Mouse (Mus musculus) stomach, embryonic 14.5 days (tissue): ENCODE measurements around the gene Lgals7. TPM values are rescaled to one million over a fixed set of nuclear protein-coding genes. Genes with fewer than 3 reads are reported as not detected.

Source experiments
- ATAC-seq: fragments of 200-750 bp; cut with Nextera tagmentation; 2 replicates; pipeline ENCODE4 v1.8.0; 2017; ENCODE audit warnings: low read depth, moderate TSS enrichment; ENCODE audit not compliant: insufficient number of reproducible peaks, insufficient read depth, low FRiP score
- H3K27ac ChIP-seq: fragments of 300-500 bp; sonication (generic); 2 replicates; pipeline ENCODE4 v1.5.1; 2014; ENCODE audit warnings: mild to moderate bottlenecking, low read length, moderate library complexity, mixed read lengths
- H3K27me3 ChIP-seq: fragments of 300-500 bp; sonication (generic); 2 replicates; pipeline ENCODE4 v1.6.1; 2014; ENCODE audit warnings: low read length, control low read depth, mixed read lengths; ENCODE audit not compliant: control insufficient read depth, insufficient read depth
- H3K36me3 ChIP-seq: fragments of 300-500 bp; sonication (generic); 2 replicates; pipeline ENCODE4 v1.6.1; 2014; ENCODE audit warnings: mild to moderate bottlenecking, control low read depth, low read length, moderate library complexity, mixed read lengths; ENCODE audit not compliant: control insufficient read depth, insufficient read depth
- H3K4me1 ChIP-seq: fragments of 300-500 bp; sonication (generic); 2 replicates; pipeline ENCODE4 v1.6.1; 2014; ENCODE audit warnings: low read length, control low read depth, mixed read lengths; ENCODE audit not compliant: control insufficient read depth, insufficient read depth
- H3K4me2 ChIP-seq: fragments of 300-500 bp; sonication (generic); replicated peaks from 2 replicates; pipeline ENCODE4 v1.6.1; 2014; ENCODE audit warnings: low read depth, low read length, control low read depth
- H3K4me3 ChIP-seq: fragments of 300-500 bp; sonication (generic); 2 replicates; pipeline ENCODE4 v1.5.1; 2014; ENCODE audit warnings: low read depth, low read length, control low read depth
- H3K9ac ChIP-seq: fragments of 300-500 bp; sonication (generic); replicated peaks from 2 replicates; pipeline ENCODE4 v1.6.1; 2014; ENCODE audit warnings: low read depth, mild to moderate bottlenecking, control low read depth, low read length, moderate library complexity, mixed read lengths
- H3K9me3 ChIP-seq: fragments of 300-500 bp; sonication (generic); 2 replicates; pipeline ENCODE4 v1.6.1; 2016; ENCODE audit warnings: low read depth, low read length, control low read depth; ENCODE audit not compliant: control insufficient read depth
- WGBS: fragments of 180-500 bp; shearing (Covaris S2); extraction: QIAGEN DNeasy Blood & Tissue Kit; methylation state at CpG from one replicate; pipeline ENCODE4 v1.1.7; 2014; 5-methylcytosine and 5-hydroxymethylcytosine counted together
- polyA plus RNA-seq: library from polyadenylated mRNA; unstranded; fragments of >200 nt; fragmentation: Nextera tagmentation; extraction: Ambion mirVana; gene quantifications from 2 replicates; pipeline ENCODE4 v1.2.1, GENCODE M21; 2014

Gene Lgals7
- polyA plus RNA-seq, 1 experiment from 2014 or later, result 1.5 TPM

DNA sequence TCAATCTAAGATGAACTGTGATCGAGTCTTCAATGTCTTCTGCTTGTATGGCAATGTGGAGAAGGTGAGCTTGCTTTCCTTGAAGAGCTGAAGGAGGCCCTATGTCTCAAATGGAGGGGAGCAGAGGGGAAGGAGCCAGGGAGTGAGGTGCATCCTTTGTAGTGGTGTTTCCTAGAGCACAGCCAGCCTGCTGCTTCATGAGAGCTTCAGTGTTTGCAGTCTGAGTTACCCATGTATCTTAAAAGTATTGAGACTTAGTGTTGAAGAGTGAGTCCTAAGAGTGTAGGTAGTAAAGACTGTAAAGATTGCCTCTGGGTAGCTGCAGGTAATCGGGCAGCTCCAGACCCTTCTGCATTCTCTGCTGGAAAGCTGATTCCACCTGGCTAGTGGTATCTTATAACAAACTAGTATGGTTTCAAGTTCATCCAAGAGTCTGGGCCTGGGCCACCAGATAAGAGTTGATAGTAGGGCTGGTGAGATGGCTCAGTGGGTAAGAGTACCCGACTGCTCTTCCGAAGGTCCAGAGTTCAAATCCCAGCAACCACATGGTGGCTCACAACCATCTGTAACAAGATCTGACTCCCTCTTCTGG is 44.7 kb upstream of the Lgals7 start:
- H3K4me2 ChIP-seq, result no peak overlapping the region
- ATAC-seq, result no peak
- no peak overlapping the region for H3K27ac ChIP-seq
- H3K9ac ChIP-seq, result no peak overlapping the region
- H3K27me3 ChIP-seq, result no peaks in the 10 kb centered on the region
- H3K36me3 ChIP-seq, result peaks cover 84% of the 10 kb centered on the region
- peaks cover 23% of the 10 kb centered on the region for H3K4me1 ChIP-seq
- 84% methylated on average over 4 of the region's 4 CpGs for WGBS
- no peaks in the 10 kb centered on the region for H3K9me3 ChIP-seq
- no peak overlapping the region for H3K4me3 ChIP-seq

DNA sequence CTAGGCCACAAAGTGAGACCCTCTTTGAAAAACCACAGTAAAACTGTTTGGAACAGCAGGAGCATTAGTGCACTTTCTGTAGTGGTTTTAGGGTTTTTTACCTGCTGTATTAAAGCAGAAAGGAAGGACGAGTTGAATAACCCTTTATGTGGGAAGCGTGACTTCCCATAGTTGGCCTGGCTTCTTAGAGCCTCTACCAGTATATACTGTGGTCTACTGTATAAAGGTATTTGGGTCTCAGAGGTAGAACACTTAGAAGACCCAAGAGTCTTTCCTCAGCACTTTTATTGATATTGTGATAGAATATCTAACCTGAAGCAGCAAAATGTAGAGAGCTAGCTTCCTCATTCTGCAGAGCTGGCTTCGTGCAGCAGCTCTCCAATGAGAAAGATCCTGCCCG is 44.1 kb upstream of the Lgals7 start:
- Histone ChIP-seq H3K27ac (no peak overlapping the region), H3K9me3 (no peaks in the 10 kb centered on the region), H3K4me1 (peaks cover 23% of the 10 kb centered on the region), H3K4me3 (no peak overlapping the region), H3K36me3 (peaks cover 78% of the 10 kb centered on the region), H3K9ac (no peak overlapping the region), H3K27me3 (no peaks in the 10 kb centered on the region), H3K4me2 (no peak overlapping the region)
- 86% methylated on average over 4 of the region's 4 CpGs for WGBS
- no peak for ATAC-seq

- no peak overlapping the region for H3K4me2 ChIP-seq
- H3K27me3 ChIP-seq, result no peaks in the 10 kb centered on the region
- H3K9me3 ChIP-seq, result no peaks in the 10 kb centered on the region
- H3K4me1 ChIP-seq, result peaks cover 17% of the 10 kb centered on the region; the same call in 1 of the 2 replicates
- no peak overlapping the region for H3K4me3 ChIP-seq
- H3K9ac ChIP-seq, result no peak overlapping the region
- WGBS, result 65% methylated on average over 12 of the region's 12 CpGs
- peaks cover 68% of the 10 kb centered on the region for H3K36me3 ChIP-seq
- peak overlapping the region; percentile 21; the same call in 1 of the 2 replicates for H3K27ac ChIP-seq
- no peak for ATAC-seq
These were observed 43.0 kb upstream of the Lgals7 start for GRCm38 (mm10) chr7:28820358-28821260.

DNA sequence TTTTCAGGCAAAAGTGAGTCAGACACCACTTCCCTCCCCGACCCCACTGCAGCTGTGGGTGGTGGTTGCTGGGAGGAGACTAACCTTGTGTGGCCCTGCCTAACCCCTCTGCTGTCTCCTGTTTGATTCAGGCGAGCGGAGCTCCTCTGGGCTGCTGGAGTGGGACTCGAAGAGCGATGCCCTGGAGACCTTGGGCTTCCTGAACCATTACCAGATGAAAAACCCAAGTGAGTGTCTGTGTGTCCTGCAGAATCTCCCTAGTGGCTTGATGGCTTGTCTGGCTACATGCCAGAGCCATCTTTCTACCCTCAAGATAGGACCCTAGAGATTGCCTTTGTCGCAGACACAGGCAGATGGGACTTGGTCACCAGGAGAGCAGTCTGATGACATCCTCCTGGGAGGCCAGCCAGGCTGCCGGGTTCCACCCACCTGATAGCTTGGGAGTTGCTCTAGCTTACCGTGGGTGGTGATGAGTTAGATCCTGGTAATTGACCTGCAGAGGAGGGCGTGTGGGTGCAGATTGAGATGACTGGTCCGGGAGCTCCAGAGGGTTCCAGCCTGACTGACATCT is 42.3 kb upstream of the Lgals7 start:
- 70% methylated on average over 10 of the region's 10 CpGs for WGBS
- ATAC-seq, result no peak
- H3K4me2 ChIP-seq, result no peak overlapping the region
- no peak overlapping the region; the same call in 1 of the 2 replicates for H3K27ac ChIP-seq
- no peaks in the 10 kb centered on the region for H3K27me3 ChIP-seq
- no peaks in the 10 kb centered on the region for H3K9me3 ChIP-seq
- peaks cover 60% of the 10 kb centered on the region for H3K36me3 ChIP-seq
- no peak overlapping the region for H3K4me3 ChIP-seq
- H3K4me1 ChIP-seq, result peaks cover 22% of the 10 kb centered on the region; the same call in 1 of the 2 replicates
- no peak overlapping the region for H3K9ac ChIP-seq

DNA sequence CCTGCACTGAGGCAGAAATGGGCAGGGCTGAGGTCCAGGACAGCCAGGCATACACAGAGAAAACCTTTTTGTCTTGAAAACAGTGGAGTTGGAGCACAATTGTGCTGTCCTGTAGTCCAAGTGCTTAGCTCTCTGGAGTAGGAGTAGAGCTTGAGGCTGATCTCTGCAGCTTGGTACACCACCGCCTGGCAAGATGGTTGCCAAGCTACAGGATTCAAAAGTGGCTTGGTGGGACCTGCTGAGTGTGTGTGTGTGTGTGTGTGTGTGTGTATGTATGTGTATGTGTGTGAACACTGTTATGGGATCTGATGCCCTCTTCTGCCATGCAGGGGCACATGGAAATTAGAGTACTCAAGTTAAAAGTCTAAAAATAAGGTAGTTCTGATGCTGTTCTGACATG is 41.1 kb upstream of the Lgals7 start:
- no peaks in the 10 kb centered on the region for H3K27me3 ChIP-seq
- H3K27ac ChIP-seq, result no peak overlapping the region
- H3K4me3 ChIP-seq, result no peak overlapping the region
- no peak overlapping the region for H3K4me2 ChIP-seq
- peaks cover 48% of the 10 kb centered on the region for H3K36me3 ChIP-seq
- no peak overlapping the region for H3K9ac ChIP-seq
- H3K4me1 ChIP-seq, result 0 out of 2 replicates have a peak, but pooled peaks cover 17% of the 10 kb centered on the region
- H3K9me3 ChIP-seq, result no peaks in the 10 kb centered on the region
- 82% methylated on average over 1 of the region's 1 CpGs for WGBS
- no peak for ATAC-seq

DNA sequence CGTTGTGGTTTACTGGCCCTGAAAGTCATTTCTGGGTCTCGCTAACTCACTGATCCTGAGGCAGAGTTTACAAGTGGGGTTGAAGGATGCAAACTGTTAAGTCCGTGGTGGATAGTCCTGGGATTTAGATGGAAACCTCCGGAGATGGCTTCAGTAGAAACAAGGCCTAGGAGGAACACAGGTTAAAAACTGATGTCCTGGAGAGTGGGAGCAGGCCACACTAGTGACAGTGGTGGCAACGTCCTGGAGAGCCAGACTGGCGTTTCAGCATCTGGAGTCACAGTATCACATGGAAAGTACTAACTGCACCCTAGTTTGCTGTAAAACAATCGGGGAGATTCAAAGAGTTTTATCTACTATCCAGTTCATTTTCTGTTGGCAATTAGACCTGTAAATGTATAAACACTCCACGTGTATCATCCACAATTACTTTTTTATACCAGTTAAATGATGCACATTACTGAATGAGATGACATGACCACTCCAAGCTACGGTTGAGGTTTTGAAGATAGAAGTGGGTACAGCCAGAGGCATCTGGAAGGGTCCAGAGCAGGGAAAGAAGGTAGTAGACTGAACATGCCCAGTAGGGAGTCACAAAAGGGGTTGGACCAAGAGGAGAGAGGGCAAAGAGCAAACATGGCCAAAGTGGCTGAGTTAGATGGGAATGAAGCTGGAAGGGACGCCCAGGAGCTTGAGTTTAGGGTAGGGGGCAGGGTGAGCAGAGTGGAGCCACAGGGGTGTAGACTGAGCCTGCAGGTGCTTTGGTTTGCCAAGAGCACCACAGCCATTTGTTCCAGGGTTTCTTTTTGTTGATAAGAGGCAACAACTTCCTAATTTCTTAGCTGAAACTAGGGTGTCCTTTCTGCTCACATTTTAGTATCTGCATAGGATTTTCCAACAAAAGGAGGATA is 40.4 kb upstream of the Lgals7 start:
- WGBS, result 51% methylated on average over 10 of the region's 10 CpGs
- ATAC-seq, result no peak
- H3K9me3 ChIP-seq, result no peaks in the 10 kb centered on the region
- no peaks in the 10 kb centered on the region for H3K27me3 ChIP-seq
- no peak overlapping the region for H3K4me3 ChIP-seq
- H3K4me2 ChIP-seq, result no peak overlapping the region
- H3K27ac ChIP-seq, result peak overlapping the region; percentile 85; the same call in 1 of the 2 replicates
- 0 out of 2 replicates have a peak, but pooled peaks cover 13% of the 10 kb centered on the region for H3K4me1 ChIP-seq
- H3K9ac ChIP-seq, result no peak overlapping the region
- peaks cover 41% of the 10 kb centered on the region for H3K36me3 ChIP-seq

GRCm38 (mm10) chr7:28823932-28824331 is 39.7 kb upstream of the Lgals7 start:
- Histone ChIP-seq H3K4me2 (no peak overlapping the region; the same call in 1 of the 2 replicates), H3K9ac (no peak overlapping the region), H3K9me3 (no peaks in the 10 kb centered on the region), H3K4me1 (0 out of 2 replicates have a peak, but pooled peaks cover 13% of the 10 kb centered on the region), H3K27me3 (no peaks in the 10 kb centered on the region), H3K4me3 (no peak overlapping the region), H3K36me3 (peaks cover 36% of the 10 kb centered on the region), H3K27ac (peak overlapping the region; percentile 85; the same call in 1 of the 2 replicates)
- ATAC-seq, result no peak
- 39% methylated on average over 2 of the region's 2 CpGs for WGBS
